Mouse (Mus musculus): Measurements from ENCODE around the gene Slc37a4. TPM values are rescaled to one million over a fixed set of nuclear protein-coding genes. Genes with fewer than 3 reads are reported as not detected.
A peak's percentile ranks its signal among the peaks of the same experiment; 100 is the strongest.
"Not testable (repeated sequence)": the region's sequence is repeated elsewhere in the genome, so short reads cannot be mapped to it uniquely, and the experiment has no call there.

Gene Slc37a4
- polyA plus RNA-seq, 1 experiment from 2014 or later: 10.1 TPM

DNA sequence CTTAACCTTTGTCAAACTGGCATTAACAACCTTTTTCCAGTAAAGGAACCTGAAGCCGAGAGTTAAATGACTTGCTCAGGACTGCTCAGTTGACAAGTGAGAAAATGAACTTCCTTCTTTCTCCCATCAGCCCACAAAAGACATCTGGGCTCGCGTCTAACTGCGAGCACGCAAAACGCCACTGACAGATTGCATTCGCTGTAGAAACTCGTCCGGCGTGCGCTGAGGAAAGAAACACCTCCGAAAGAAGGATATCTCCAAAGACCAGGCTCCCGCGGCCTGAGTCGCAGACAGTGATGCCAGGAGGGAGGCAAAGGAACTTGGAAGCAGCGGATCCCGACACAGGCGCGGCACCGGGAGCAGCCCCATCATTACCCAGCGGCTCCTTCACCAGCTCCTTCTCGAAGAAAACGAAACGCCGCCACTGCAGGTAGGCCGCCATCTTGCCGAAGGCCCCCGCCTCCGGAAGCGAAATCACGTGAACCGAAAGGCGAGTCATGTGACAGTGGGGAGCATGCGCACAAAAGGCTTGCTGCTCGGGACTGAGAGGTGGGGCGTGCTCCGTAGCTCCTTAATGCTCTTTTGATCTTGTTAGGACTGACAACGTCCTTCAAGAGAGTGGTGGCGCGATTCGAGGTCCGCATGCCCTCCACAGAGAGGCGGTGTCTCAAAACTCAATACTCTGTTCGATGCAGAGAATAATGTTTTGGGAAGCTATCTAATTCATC, 35.3 kb upstream of the Slc37a4 start, which contains the start of gene Vps11:
TSS of gene Vps11 (minus strand) at position 481 of the 728 bp plus-strand sequence.
- peak within 1 kb of the TSS; percentile 60 for H3K9ac ChIP-seq (ENCODE audit: low read length)
- H3K4me3 ChIP-seq (ENCODE audit: low read depth, low read length): peak within 1 kb of the TSS; percentile 69
- peak; percentile 99 for DNase-seq (ENCODE audit: low spot score)
- no peaks in the 10 kb centered on the region for H3K9me3 ChIP-seq (ENCODE audit: control insufficient read depth, low read length)
- H3K4me1 ChIP-seq (ENCODE audit: control insufficient read depth, insufficient read depth, low read length): 0 out of 2 replicates have a peak, but pooled peaks cover 4% of the 10 kb centered on the region
- no peak within 1 kb of the TSS for H3K27ac ChIP-seq (replicated peaks; ENCODE audit: low read depth, low read length)
- no peaks in the 10 kb centered on the region for H3K27me3 ChIP-seq (ENCODE audit: control insufficient read depth, insufficient read depth, low read length)
- peak within 1 kb of the TSS; percentile 47 for H3K4me2 ChIP-seq (ENCODE audit: low read depth, severe bottlenecking)
- peak; percentile 84 for ATAC-seq (ENCODE audit: insufficient number of reproducible peaks, low FRiP score, low TSS enrichment, low read depth)
- under 1% methylated on average over 44 of the region's 44 CpGs for WGBS
- H3K36me3 ChIP-seq (ENCODE audit: control insufficient read depth, insufficient read depth, low read length): peaks cover 7% of the 10 kb centered on the region

GRCm38 (mm10) chr9:44361931-44362330, 34.7 kb upstream of the Slc37a4 start:
- not testable (repeated sequence) for H3K36me3 ChIP-seq (ENCODE audit: control insufficient read depth, insufficient read depth, low read length); H3K27ac ChIP-seq (replicated peaks; ENCODE audit: low read depth, low read length); DNase-seq (ENCODE audit: low spot score); H3K4me1 ChIP-seq (ENCODE audit: control insufficient read depth, insufficient read depth, low read length); H3K9me3 ChIP-seq (ENCODE audit: control insufficient read depth, low read length); H3K27me3 ChIP-seq (ENCODE audit: control insufficient read depth, insufficient read depth, low read length)
- Histone ChIP-seq H3K9ac (ENCODE audit: low read length) (peak overlapping the region; percentile 60; the same call in 1 of the 2 replicates), H3K4me3 (ENCODE audit: low read depth, low read length) (peak overlapping the region; percentile 69), H3K4me2 (ENCODE audit: low read depth, severe bottlenecking) (peak overlapping the region; percentile 47)
- 48% methylated on average over 4 of the region's 4 CpGs for WGBS
- peak; percentile 39 for ATAC-seq (ENCODE audit: insufficient number of reproducible peaks, low FRiP score, low TSS enrichment, low read depth)

DNA sequence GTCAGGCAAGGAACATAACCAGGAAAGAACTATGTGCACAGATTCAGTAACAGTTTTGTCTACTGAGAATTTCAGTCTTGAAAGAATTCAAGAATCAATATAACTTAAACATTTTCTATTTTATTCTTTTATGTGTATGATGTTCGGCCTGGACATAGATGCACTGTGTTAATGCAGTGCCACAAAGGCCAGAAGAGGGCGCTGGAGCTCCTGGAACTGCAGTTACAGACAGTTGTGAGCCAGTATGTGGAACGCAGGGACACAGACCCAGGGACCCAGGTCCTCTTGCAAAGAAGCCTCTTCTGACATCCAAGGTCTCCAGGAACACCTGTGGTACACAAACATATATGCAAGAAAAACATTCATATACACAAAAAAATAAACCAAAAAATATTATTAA, 32.2 kb upstream of the Slc37a4 start:
- H3K4me2 ChIP-seq (ENCODE audit: low read depth, severe bottlenecking): no peak overlapping the region
- DNase-seq (ENCODE audit: low spot score) (no peak), ATAC-seq (ENCODE audit: insufficient number of reproducible peaks, low FRiP score, low TSS enrichment, low read depth) (no peak)
- H3K36me3 ChIP-seq (ENCODE audit: control insufficient read depth, insufficient read depth, low read length): no peaks in the 10 kb centered on the region
- 0 out of 2 replicates have a peak, but pooled peaks cover 4% of the 10 kb centered on the region for H3K4me1 ChIP-seq (ENCODE audit: control insufficient read depth, insufficient read depth, low read length)
- no peaks in the 10 kb centered on the region for H3K9me3 ChIP-seq (ENCODE audit: control insufficient read depth, low read length)
- no peak overlapping the region for H3K27ac ChIP-seq (replicated peaks; ENCODE audit: low read depth, low read length)
- WGBS: 66% methylated on average over 3 of the region's 3 CpGs
- no peak overlapping the region for H3K4me3 ChIP-seq (ENCODE audit: low read depth, low read length)
- no peaks in the 10 kb centered on the region for H3K27me3 ChIP-seq (ENCODE audit: control insufficient read depth, insufficient read depth, low read length)
- no peak overlapping the region for H3K9ac ChIP-seq (ENCODE audit: low read length)

DNA sequence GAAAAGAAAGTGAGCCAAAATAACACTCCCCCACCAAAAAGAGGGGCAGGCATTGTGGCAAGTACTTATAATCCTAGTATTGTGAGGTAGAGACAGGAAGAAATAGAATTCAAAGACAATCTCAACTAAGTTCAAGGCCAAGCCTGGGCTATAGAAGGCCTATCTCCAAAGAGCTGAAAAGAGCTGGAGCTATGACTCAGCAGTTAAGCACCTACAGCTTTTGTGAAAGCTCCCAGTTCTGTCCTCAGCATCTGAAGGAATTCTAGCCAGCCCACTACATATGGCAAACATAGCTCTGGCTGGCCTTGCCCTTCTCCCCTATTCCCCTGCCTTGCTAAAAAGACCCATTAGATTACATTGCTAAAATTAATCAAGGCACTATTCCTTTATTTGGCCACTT, 23.3 kb upstream of the Slc37a4 start:
- no peaks in the 10 kb centered on the region for H3K27me3 ChIP-seq (ENCODE audit: control insufficient read depth, insufficient read depth, low read length)
- H3K9ac ChIP-seq (ENCODE audit: low read length): no peak overlapping the region
- ATAC-seq (ENCODE audit: insufficient number of reproducible peaks, low FRiP score, low TSS enrichment, low read depth): no peak
- H3K9me3 ChIP-seq (ENCODE audit: control insufficient read depth, low read length): no peaks in the 10 kb centered on the region
- H3K27ac ChIP-seq (replicated peaks; ENCODE audit: low read depth, low read length): no peak overlapping the region
- no peaks in the 10 kb centered on the region for H3K4me1 ChIP-seq (ENCODE audit: control insufficient read depth, insufficient read depth, low read length)
- H3K4me2 ChIP-seq (ENCODE audit: low read depth, severe bottlenecking): no peak overlapping the region
- H3K36me3 ChIP-seq (ENCODE audit: control insufficient read depth, insufficient read depth, low read length): no peaks in the 10 kb centered on the region
- no peak for DNase-seq (ENCODE audit: low spot score)
- no peak overlapping the region for H3K4me3 ChIP-seq (ENCODE audit: low read depth, low read length)

DNA sequence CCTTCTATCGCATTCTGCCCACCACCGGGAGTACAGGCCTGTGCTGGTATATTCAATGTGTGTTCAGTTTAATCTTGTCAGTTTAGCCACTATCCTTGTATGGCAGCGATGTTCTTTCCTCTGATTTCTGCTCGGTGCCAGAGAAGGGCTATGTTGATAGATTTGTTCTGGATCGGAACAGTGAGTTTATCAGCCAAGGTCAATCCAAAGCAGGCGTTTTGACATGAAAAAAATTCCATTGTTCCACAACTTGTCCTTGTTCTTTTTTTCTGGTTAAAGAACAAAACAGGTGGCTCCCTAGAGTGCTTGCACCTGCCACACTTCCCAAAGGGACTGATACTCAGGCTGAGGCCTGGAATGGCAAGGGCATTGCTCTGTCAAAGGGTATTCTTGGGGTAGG, 20.5 kb upstream of the Slc37a4 start:
- no peak overlapping the region for H3K27ac ChIP-seq (replicated peaks; ENCODE audit: low read depth, low read length)
- ATAC-seq (ENCODE audit: insufficient number of reproducible peaks, low FRiP score, low TSS enrichment, low read depth) (no peak), DNase-seq (ENCODE audit: low spot score) (no peak)
- H3K4me3 ChIP-seq (ENCODE audit: low read depth, low read length): no peak overlapping the region
- no peaks in the 10 kb centered on the region for H3K9me3 ChIP-seq (ENCODE audit: control insufficient read depth, low read length)
- H3K4me1 ChIP-seq (ENCODE audit: control insufficient read depth, insufficient read depth, low read length): peaks cover 8% of the 10 kb centered on the region
- no peaks in the 10 kb centered on the region for H3K27me3 ChIP-seq (ENCODE audit: control insufficient read depth, insufficient read depth, low read length)
- H3K9ac ChIP-seq (ENCODE audit: low read length): no peak overlapping the region
- H3K4me2 ChIP-seq (ENCODE audit: low read depth, severe bottlenecking): no peak overlapping the region
- 92% methylated on average over 6 of the region's 6 CpGs for WGBS
- no peaks in the 10 kb centered on the region for H3K36me3 ChIP-seq (ENCODE audit: control insufficient read depth, insufficient read depth, low read length)

- not testable (repeated sequence) for ATAC-seq (ENCODE audit: insufficient number of reproducible peaks, low FRiP score, low TSS enrichment, low read depth); H3K4me3 ChIP-seq (ENCODE audit: low read depth, low read length); H3K9ac ChIP-seq (ENCODE audit: low read length); H3K4me2 ChIP-seq (ENCODE audit: low read depth, severe bottlenecking); DNase-seq (ENCODE audit: low spot score); H3K36me3 ChIP-seq (ENCODE audit: control insufficient read depth, insufficient read depth, low read length); H3K27ac ChIP-seq (replicated peaks; ENCODE audit: low read depth, low read length); H3K27me3 ChIP-seq (ENCODE audit: control insufficient read depth, insufficient read depth, low read length); H3K9me3 ChIP-seq (ENCODE audit: control insufficient read depth, low read length); H3K4me1 ChIP-seq (ENCODE audit: control insufficient read depth, insufficient read depth, low read length)
- WGBS: 87% methylated on average over 2 of the region's 2 CpGs
Observed at GRCm38 (mm10) chr9:44377335-44377734, 19.3 kb upstream of the Slc37a4 start.

GRCm38 (mm10) chr9:44378153-44378730, 18.4 kb upstream of the Slc37a4 start:
- Histone ChIP-seq H3K27ac (replicated peaks; ENCODE audit: low read depth, low read length) (no peak overlapping the region), H3K4me3 (ENCODE audit: low read depth, low read length) (peak overlapping the region; percentile 71), H3K9me3 (ENCODE audit: control insufficient read depth, low read length) (no peaks in the 10 kb centered on the region), H3K4me1 (ENCODE audit: control insufficient read depth, insufficient read depth, low read length) (peaks cover 8% of the 10 kb centered on the region), H3K9ac (ENCODE audit: low read length) (no peak overlapping the region), H3K27me3 (ENCODE audit: control insufficient read depth, insufficient read depth, low read length) (no peaks in the 10 kb centered on the region), H3K4me2 (ENCODE audit: low read depth, severe bottlenecking) (peak overlapping the region; percentile 80), H3K36me3 (ENCODE audit: control insufficient read depth, insufficient read depth, low read length) (peaks cover 13% of the 10 kb centered on the region)
- no peak for ATAC-seq (ENCODE audit: insufficient number of reproducible peaks, low FRiP score, low TSS enrichment, low read depth)
- DNase-seq (ENCODE audit: low spot score): no peak
- 91% methylated on average over 5 of the region's 5 CpGs for WGBS

DNA sequence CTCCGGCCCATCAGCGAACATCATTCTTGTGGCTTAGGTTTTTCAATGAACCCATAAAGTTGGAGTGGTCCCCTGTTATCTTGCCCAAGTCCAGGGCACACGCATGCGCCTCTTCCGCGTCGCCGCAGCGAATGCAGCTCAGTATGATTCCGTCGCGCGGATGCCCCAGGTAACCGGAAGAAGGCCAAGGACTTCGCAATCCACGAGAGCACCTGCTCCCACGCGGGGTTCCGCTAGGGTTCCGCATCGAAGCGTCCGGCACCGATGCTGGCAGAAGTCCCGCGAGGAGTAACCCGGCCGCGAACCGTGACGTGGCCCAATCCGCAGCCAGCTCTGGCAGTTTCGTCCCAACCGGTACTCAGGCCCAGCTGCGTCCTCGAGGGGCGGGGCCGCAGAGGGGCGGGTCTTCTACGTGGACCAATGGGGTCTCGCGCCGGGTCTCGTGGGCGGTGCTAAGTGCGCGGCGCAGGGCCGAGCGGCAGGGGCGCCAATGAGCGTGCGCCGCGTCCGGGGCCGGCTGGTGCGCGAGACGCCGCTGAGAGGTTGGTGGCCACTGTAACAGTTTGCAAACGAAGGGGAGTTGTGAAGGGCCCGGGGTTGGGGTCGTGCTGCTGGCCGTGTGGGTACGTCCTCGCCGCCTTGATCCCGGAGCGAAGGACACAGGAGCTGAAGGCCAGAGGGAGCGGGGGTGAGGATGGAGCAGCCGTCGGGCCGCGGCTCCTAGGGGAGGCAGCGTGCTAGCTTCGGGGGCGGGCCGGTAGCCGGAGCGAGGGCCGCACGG, 17.4 kb upstream of the Slc37a4 start, which contains the start of gene Hyou1:
TSS of gene Hyou1 (plus strand) at position 437 of the 781 bp plus-strand sequence.
- peak; percentile 100 for DNase-seq (ENCODE audit: low spot score)
- H3K27ac ChIP-seq (replicated peaks; ENCODE audit: low read depth, low read length): peak within 1 kb of the TSS; percentile 55
- peaks cover 17% of the 10 kb centered on the region for H3K36me3 ChIP-seq (ENCODE audit: control insufficient read depth, insufficient read depth, low read length)
- peak within 1 kb of the TSS; percentile 71 for H3K4me3 ChIP-seq (ENCODE audit: low read depth, low read length)
- H3K9ac ChIP-seq (ENCODE audit: low read length): peak within 1 kb of the TSS; percentile 89
- peak; percentile 98 for ATAC-seq (ENCODE audit: insufficient number of reproducible peaks, low FRiP score, low TSS enrichment, low read depth)
- no peaks in the 10 kb centered on the region for H3K27me3 ChIP-seq (ENCODE audit: control insufficient read depth, insufficient read depth, low read length)
- H3K9me3 ChIP-seq (ENCODE audit: control insufficient read depth, low read length): no peaks in the 10 kb centered on the region
- peak within 1 kb of the TSS; percentile 80 for H3K4me2 ChIP-seq (ENCODE audit: low read depth, severe bottlenecking)
- under 1% methylated on average over 83 of the region's 83 CpGs for WGBS
- peaks cover 8% of the 10 kb centered on the region for H3K4me1 ChIP-seq (ENCODE audit: control insufficient read depth, insufficient read depth, low read length)

Measured in limb, embryonic 11.5 days (tissue).